Mouse (Mus musculus) olfactory bulb, adult 2 months (tissue): ENCODE data around the gene Slco1a5.

Experiments
- CTCF ChIP-seq: fragments of 200-500 bp; IDR thresholded peaks from 2 replicates; pipeline ENCODE4 v1.5.1; 2012; ENCODE audit warnings: low read depth, mild to moderate bottlenecking, low read length, moderate library complexity; ENCODE audit not compliant: insufficient read depth
- POLR2A ChIP-seq: fragments of 200-500 bp; IDR thresholded peaks from 2 replicates; pipeline ENCODE4 v1.6.1; 2012; ENCODE audit warnings: mild to moderate bottlenecking, low read depth, low read length, moderate library complexity; ENCODE audit not compliant: insufficient read depth

DNA sequence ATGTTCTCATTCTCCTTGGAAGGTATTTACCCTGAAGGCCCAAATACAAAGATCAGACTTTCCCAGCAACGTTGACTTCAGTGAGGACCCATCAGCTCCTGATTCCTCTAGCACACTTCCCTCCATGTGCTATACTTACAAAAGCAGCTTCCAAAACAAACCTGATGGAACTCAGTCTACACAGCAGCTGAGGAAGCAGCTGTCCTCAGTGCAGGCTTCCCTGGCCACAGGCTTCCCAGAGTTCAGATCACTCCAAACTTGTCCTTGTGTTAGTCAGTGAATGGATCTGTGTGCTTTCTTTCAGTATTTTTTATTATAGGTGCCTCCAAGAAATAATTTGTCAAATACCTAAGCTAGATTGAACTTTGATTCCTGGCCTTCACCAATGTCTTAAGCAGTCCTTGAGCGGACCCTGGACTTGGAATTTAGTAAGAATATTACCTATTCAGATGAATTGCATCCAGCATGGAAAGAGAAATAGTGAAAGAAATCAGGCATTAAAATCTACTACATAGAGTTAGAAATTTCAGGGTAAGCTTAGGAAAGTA lies 136.8 kb downstream of the Slco1a5 start:
- TF ChIP-seq POLR2A (no peak), CTCF (no peak)
